Mouse (Mus musculus) frontal cortex, postnatal 10 days (tissue): ENCODE data around the gene Il2.

Source experiments
- DNase-seq, 2 experiments: peaks; one replicate each; pipeline ENCODE4 v3.0.0; 2022; ENCODE audit warnings: low spot score in 2 of 2, mixed read lengths in 1 of 2

Gene Il2

GRCm38 (mm10) chr3:37125655-37126054 lies at the start of gene Il2:
TSS of gene Il2 (minus strand) at chr3:37125959.
- no peak for DNase-seq

- DNase-seq: no peak
Observed at GRCm38 (mm10) chr3:37174711-37175572, 49.2 kb upstream of the Il2 start.

DNA sequence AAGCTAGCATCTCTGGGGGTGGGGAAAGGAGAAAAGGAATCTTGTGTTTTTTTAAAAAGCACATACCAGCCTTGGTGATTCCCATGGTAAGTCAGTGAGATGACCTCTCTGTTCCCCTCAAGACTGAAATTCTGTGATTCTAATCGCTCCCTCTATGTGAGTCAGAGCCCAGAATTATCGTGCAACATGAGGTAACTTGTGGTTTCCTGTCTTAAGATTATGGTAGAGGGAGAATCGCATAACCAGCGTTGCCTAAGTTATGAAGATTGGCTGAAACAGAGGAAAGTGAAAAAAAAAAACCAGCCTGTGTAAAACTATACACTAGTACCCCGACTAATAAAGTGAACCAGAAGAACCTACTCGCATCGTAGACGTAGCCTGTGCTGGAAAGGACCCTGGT lies 47.5 kb upstream of the Il2 start:
- DNase-seq: no peak

- no peak for DNase-seq
Observed at GRCm38 (mm10) chr3:37169283-37169682, 43.5 kb upstream of the Il2 start.

- DNase-seq: no peak
Observed at GRCm38 (mm10) chr3:37161096-37161495, 35.3 kb upstream of the Il2 start.

GRCm38 (mm10) chr3:37158246-37158645 lies 32.5 kb upstream of the Il2 start:
- DNase-seq: no peak

- no peak for DNase-seq
Observed at GRCm38 (mm10) chr3:37157082-37157481, 31.3 kb upstream of the Il2 start.

DNA sequence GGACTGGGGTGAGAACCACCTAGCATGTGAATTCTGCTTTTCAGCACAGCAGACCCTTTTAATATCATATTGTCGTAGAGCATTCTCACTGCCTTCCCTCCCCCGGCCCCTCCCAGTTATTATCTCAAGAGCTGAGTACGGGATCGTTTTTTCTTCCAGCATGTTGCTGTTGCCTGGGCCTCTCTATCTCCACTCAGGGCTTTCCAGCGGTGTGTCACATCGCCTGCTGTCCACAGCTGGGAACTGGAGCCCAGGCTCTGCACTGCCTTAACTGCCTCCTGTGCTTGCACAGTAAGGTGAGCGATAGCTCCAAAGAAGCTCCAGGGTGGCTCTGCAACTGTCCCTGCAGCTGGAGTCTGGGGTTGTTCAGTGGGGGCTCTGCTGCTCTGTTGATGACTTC lies 28.6 kb upstream of the Il2 start:
- no peak for DNase-seq

DNA sequence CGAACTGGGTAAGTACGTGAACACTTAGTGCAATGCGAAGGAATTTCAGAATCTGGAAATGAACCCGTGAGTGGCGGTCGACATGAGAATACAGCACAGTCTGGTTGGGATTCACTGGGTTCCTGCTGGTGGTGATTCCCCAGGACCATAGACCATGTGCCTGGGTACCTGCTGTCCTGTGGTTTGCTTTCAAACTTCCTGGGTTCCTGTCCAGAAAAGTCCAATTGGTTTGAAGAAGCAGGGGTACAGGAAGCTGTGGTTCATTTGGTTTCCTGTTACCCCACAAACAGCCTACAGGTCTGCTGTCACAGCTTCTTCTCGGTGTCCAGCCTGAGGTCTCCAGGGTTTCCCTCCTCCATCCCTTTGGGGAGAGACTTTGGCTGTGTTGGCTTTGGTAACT lies 27.2 kb upstream of the Il2 start:
- no peak for DNase-seq

DNA sequence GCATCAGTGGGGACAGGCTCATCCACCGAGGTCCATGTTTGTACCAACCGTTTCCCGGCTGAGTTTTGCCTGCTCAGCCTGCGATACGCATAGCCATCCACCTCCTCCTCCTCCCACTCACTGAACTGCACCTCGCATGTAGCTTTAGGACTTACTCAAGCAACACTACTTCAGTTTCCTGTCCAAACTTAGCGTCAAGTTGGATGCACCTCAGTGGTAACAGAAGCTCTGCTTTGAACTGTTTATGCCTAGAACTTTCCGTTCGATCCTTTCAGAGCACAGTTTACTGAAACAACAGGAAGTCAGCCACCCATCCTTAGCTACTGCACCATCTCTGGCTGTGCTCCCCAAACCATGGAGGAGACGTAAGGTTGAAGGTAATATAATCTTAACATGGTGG lies 26.5 kb upstream of the Il2 start:
- no peak for DNase-seq

- DNase-seq: no peak
Observed at GRCm38 (mm10) chr3:37146810-37147209, 21.1 kb upstream of the Il2 start.

DNA sequence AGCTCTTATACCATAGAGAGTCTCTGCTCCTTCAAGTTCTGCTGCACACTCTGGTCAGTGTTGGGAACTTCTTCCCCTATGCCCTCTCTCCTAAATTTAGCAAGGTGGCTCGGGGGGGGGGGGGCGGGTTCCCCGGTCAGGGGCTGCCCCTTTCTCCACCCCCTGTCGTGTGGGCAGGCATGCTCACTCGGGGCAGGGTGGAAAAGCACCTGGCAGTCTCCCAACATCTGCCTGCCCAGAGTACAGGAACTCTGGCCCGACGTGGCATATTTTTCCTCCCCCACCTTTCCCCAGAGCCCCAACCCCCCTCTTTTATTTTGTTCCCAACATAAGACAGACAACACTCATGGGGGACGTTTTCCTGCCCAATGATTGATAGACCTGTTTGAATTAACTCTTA lies 20.6 kb upstream of the Il2 start:
- no peak for DNase-seq

- no peak for DNase-seq
Observed at GRCm38 (mm10) chr3:37144979-37145378, 19.2 kb upstream of the Il2 start.

DNA sequence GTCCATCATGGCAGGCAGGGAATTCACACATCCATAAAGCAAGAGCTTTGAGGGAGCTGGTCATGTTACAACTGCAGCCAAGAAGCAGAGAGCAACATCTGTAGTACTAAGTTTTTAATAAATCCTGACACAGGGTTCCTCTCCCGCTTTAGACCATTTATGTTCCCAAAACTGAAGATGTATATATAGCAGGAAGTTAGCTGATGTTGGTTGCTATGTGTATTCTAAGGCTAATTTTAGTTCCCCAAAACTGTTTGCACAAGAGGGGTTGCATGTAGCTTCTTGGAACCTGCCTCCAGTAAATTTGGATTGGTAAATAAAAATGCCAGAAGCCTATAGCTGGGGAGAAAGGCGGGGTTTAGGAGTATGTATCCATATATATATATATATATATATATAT lies 16.1 kb upstream of the Il2 start:
- DNase-seq: no peak

DNA sequence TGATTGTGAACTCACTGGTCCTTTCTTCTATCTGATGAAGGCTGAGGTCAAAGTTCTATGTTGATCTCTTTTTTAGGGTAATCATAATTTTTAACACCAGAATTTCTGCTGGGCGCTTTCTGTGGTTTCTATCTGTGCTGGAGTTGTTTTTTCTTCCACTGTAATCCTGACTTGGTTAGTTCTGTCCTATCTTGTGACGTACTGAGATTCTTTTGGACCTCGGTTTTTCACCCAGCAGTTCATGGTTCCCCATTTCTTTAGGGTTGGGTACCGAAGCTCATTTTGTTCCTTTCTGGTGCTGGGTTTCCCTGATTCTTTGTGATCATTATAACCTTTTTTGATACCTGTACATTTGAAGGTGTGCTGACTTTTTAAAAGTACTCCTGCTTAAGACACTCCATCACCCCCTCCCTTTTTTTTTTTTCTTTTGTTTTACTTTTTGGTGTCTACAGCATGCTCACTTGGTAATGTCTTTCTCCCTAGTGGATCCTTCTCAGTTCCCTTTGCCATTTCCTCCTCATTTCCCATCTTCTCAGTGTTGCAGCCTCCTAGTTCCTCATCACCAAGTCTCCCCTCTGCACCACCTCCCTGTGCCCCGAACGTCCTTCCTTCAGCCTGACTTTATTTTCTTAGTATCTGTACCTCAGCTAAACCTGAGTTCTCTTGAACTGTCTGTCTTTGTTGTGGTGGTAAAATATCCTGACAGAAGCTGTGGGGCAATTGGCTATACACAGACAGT lies 14.6 kb upstream of the Il2 start:
- no peak for DNase-seq

- DNase-seq: no peak
Observed at GRCm38 (mm10) chr3:37139192-37139591, 13.4 kb upstream of the Il2 start.

DNA sequence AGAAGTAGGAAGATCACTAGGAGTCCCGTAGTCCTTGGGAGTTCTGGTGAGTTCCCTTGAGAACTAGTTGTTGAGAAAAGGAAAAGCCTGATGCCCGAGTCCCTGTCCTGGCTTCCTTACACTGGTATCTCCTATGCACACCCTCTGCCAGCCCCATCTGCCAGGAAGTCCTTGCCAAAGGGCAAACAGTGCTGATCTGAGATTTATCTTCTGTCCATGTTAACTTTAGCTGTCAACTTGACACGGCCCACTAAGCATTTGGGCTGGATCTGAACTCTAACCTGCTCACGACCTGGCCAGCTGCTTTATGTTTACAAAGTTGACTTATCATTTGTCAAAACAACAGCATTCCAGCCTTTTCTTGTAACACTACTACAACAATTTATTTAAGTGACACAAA lies 11.5 kb upstream of the Il2 start:
- DNase-seq: no peak

DNA sequence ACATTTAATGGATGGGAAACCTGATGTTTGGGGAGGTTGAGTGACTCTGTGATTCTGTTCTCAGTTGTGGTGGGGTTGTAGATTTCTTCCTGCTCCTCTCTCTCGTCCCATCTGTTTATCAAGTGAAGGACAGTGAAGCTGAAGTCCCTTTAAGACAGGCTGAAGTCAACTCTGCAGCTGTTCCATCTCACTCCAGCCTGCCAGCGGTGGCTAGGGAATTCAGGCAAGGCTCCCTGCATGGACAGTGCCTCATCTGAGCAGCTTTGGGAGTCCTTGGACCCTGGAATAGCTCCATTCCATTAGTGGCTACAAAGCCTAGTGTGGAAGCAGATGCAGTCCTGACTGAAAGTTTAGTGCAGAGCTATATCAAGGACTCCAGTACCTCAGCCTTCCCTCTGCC lies 3.3 kb upstream of the Il2 start:
- DNase-seq: no peak

GRCm38 (mm10) chr3:37128269-37128668 lies 2.5 kb upstream of the Il2 start:
- no peak for DNase-seq

DNA sequence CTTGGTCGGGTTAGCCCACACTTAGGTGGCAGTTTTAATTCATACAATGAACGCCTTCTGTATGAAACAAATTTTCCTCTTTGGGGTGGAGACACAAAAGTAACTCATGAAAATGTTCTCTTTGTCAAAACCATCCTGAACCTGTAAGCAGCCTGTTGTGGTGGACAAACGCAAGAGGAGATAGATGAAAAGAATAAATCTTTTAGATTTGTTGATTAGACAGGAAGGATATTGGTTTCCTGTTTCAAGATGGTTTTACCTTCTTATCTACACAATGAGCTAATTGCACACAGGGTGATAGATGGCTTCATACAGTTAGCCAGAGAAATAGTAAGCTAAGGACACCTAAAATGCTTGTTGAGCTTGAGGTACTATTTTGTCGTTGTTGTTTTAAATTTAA lies 403 bp upstream of the Il2 start:
- no peak for DNase-seq

GRCm38 (mm10) chr3:37090721-37091120 lies 35.0 kb downstream of the Il2 start:
- no peak for DNase-seq

DNA sequence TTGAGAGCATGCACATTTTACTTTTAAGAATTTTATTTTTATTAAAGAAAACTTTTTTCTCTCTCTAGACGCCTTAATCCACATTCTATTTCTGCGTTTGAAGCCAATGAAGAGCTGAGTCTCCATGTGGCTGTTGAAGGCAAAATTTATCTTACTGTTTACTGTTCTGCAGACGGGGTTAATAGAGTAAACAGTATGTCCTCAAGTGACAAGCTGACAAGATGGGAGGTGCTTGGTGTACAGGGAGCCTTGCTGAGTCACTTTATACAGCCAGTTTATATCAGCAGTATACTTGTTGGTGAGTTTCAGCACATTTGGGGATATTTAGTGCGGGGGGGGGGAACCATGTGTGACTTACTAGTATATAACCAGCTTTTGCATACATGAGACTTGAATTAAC lies 40.9 kb downstream of the Il2 start:
- DNase-seq: no peak

GRCm38 (mm10) chr3:37073211-37073610 lies 52.5 kb downstream of the Il2 start:
- peak in 1 of 2 experiments; percentile 42 for DNase-seq
